Mouse (Mus musculus) embryo, embryonic 11.5 days (tissue): ENCODE measurements around the gene Sowahc.

Experiments used
- DNase-seq: peaks from one replicate; pipeline ENCODE4 v3.0.0-alpha.2; 2012; ENCODE audit warnings: low read depth, low spot score

Sowahc gene

DNA sequence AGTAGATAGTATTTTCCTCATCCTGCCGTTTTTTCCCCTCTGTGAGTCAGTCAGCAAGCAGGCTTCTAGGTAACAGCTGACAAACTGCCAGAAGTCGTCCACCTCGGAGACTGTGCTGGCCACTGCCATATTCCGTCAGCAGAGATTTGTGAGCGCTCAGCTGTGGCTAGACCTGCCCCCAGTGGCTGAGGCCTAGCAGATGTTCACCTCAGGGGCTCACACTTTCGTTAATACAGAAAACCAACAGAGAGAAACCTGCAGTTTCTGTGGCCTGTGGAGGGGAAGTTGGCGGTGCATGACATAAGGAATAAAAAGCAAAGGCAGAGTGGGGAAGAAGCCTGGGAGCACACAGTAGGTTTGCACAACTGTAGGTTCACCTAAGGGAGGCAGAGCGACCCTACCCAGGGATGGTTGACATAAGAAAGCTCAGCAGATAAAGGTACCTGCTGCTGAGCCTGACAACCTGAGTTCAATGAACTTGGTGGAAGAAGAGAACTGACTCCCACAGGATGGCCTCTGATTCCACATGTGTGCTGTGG lies 31.9 kb downstream of the Sowahc start:
- no peak for DNase-seq

- no peak for DNase-seq
Observed at GRCm38 (mm10) chr10:59256533-59256932, 34.8 kb downstream of the Sowahc start.

DNA sequence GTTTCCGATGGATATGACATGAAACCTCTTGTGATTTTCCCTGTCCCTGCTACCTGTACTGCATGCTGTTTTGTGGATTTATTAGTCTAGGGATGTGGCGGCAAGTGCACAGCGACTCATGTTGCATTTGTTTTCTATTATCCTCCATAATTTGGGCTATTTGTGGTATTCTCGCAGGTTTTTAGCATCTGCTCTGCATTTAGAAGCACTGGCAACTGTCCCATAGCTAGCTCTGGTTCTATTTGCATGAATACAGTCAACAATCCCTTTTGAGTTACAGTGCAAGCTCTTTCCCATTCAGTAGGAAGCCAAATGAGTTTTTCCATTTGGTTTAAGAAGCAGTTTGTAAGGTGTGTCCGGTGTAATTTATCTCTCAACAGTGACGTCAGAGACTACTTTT lies 37.8 kb downstream of the Sowahc start:
- no peak for DNase-seq

- no peak for DNase-seq
Observed at GRCm38 (mm10) chr10:59261603-59262002, 39.9 kb downstream of the Sowahc start.

- no peak for DNase-seq
Observed at GRCm38 (mm10) chr10:59262021-59262420, 40.3 kb downstream of the Sowahc start.

DNA sequence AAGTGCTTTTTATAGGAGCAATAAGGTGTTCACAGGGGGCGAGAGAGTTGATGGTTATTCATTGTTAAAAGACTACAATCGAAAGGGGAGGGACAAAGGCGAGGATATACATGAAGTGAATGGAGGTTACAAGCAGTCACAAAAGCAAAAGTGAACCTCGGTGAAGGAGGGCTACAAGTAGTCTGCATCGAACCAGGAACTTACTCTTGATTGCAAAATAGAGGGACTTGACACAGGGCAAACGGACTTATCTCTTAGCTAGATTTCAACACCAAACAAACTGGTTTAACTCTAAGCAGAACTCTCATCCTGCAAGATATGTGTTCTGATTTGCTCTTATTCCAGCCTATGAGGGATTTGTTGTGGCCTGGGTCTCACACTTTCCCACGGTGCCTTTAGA lies 41.2 kb downstream of the Sowahc start:
- no peak for DNase-seq

GRCm38 (mm10) chr10:59265067-59265466 lies 43.3 kb downstream of the Sowahc start:
- no peak for DNase-seq

DNA sequence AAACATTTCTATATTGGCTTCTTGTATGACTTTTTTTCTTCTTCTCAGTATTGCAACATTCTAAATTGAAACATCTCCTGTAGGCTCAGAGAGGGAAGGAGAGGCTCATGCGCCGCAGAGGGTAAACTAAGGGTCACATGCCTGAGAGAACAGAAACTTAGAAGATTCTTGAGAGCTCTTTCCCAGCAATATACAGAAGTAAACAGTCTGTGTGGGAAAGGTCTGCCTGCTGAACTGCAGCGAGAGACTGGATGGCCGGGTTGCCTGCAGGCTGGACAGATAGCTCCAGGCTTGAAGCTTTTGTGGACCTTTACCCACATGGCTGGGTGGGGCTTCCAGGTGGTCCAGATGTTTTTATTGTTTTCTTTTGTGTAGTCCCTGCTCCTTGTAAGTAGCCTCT lies 43.9 kb downstream of the Sowahc start:
- DNase-seq, result no peak

GRCm38 (mm10) chr10:59266097-59266496 lies 44.3 kb downstream of the Sowahc start:
- DNase-seq, result no peak

- no peak for DNase-seq
Observed at GRCm38 (mm10) chr10:59267275-59267674, 45.5 kb downstream of the Sowahc start.

DNA sequence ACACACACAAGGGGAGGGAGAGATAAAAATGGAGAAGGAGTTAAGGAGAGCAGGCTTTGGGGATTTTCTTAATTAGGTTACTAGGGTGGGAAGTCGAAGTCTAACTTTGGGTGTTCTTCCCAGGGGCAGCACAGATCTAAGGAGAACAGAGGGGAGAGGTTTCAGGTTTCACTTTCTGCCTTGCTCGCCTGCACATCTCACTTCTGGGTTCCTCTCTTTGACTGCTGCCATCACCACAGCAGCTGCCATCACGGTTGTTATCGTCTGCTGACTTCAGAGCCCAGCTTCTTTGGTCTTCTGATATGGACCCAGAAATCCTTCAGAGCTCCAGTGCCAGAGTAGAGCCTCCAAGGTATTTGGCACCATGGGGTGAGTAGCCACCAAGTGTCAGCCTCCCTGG lies 46.4 kb downstream of the Sowahc start:
- no peak for DNase-seq

- DNase-seq, result no peak
Observed at GRCm38 (mm10) chr10:59268754-59269153, 47.0 kb downstream of the Sowahc start.

DNA sequence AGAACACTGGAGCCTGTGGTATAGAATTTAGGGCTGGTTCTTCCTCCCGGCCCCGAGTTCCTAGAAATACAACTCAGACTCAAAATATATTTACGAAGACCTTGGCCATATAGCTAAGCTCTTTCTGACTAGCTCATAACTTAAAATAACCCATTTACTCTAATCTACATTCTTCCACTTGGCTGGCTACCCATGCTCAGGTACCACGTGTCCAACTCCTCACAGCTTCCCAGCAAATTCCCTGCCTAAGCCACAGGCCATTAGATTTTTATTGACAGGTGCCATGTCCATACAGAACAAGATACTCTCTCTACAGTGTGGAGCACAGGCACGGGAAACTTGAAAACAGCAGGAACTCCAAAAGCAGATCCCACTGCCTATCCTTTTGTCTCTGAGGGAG lies 54.0 kb downstream of the Sowahc start:
- no peak for DNase-seq
